In genomic region chr6:99374448-99375271, GRCm38 (mm10) we compare ENCODE assay signal across 10 mouse cellular contexts.
DNase-seq lines count a peak whose midpoint lies in the region; ATAC-seq and TF ChIP-seq lines count a peak whose summit lies in the region.
"Had no signal": no experiment of that assay in that cellular context is flagged by ENCODE, and none has a peak within 500 bp of the region (broad histone marks: within the 10 kb centered on the region; RNA-seq: fewer than 3 reads in every experiment).

No protein-coding gene starts in this region.

- TF ChIP-seq CTCF in kidney, postnatal 0 days (IDR thresholded peaks at IDR 0.05; ENCODE audit: low read depth) = no peak

- H3K27ac ChIP-seq in kidney, postnatal 0 days = no peak overlapping the region
- H3K27ac ChIP-seq in forebrain, embryonic 16.5 days (ENCODE audit: low read length) = no peak overlapping the region

- no peak for ATAC-seq in kidney, postnatal 0 days (replicated peaks; ENCODE audit: low FRiP score, low read depth)
- 0 out of 2 replicates have a peak, but pooled peaks have one; percentile 5 for ATAC-seq in granulocyte monocyte progenitor cell, adult 5-6 weeks (replicated peaks; ENCODE audit: poor library complexity, severe bottlenecking)
- no peak for ATAC-seq in forebrain, embryonic 16.5 days
- ATAC-seq: Patski had no signal

- no peaks in the 10 kb centered on the region for H3K36me3 ChIP-seq in kidney, postnatal 0 days (ENCODE audit: insufficient read depth, low read length)
- H3K36me3 ChIP-seq in forebrain, embryonic 16.5 days (ENCODE audit: control insufficient read depth, insufficient read depth) = no peaks in the 10 kb centered on the region

- no peaks in the 10 kb centered on the region for H3K9me3 ChIP-seq in kidney, postnatal 0 days (replicated peaks; ENCODE audit: low read length)
- H3K9me3 ChIP-seq in forebrain, embryonic 16.5 days (ENCODE audit: control insufficient read depth, low read length) = no peaks in the 10 kb centered on the region

- 0 out of 2 replicates have a peak overlapping the region, but pooled peaks have one; percentile 5 for H3K9ac ChIP-seq in kidney, postnatal 0 days (ENCODE audit: low read depth, low read length)
- no peak overlapping the region for H3K9ac ChIP-seq in forebrain, embryonic 16.5 days (replicated peaks; ENCODE audit: low read depth, low read length)

- H3K4me2 ChIP-seq in kidney, postnatal 0 days (ENCODE audit: low read length) = no peak overlapping the region
- H3K4me2 ChIP-seq in forebrain, embryonic 16.5 days (ENCODE audit: low read length) = no peak overlapping the region

- no peaks in the 10 kb centered on the region for H3K27me3 ChIP-seq in kidney, postnatal 0 days (ENCODE audit: insufficient read depth, low read length)
- no peaks in the 10 kb centered on the region for H3K27me3 ChIP-seq in forebrain, embryonic 16.5 days (replicated peaks; ENCODE audit: control insufficient read depth, insufficient read depth, low read length)
- H3K27me3 ChIP-seq: Patski had no signal

- 49% methylated on average over 19 of the region's 19 CpGs for WGBS in kidney, postnatal 0 days
- 46% methylated on average over 19 of the region's 19 CpGs for WGBS in forebrain, embryonic 16.5 days

- no peak overlapping the region for H3K4me3 ChIP-seq in kidney, postnatal 0 days (replicated peaks; ENCODE audit: low read depth, low read length)
- no peak overlapping the region for H3K4me3 ChIP-seq in forebrain, embryonic 16.5 days (replicated peaks; ENCODE audit: low read length)

- DNase-seq in kidney, postnatal 0 days (ENCODE audit: low spot score) = peak; percentile 49
- DNase-seq in kidney, adult 8-10 months = no peak
- peak; percentile 59 to 65 for DNase-seq in CD8-positive naive resting alpha-beta T cell, adult 2 months (ENCODE audit: low read depth in 2 of 2, low spot score in 2 of 2)
- DNase-seq in lung, postnatal 36 days = peak; percentile 49
- no peak for DNase-seq in gastrocnemius, postnatal 10 days
- DNase-seq in yolk sac, embryonic 10.5 days (ENCODE audit: low spot score) = no peak
- DNase-seq: cerebellum, adult 18-20 months had no signal

- H3K4me1 ChIP-seq in kidney, postnatal 0 days (replicated peaks; ENCODE audit: insufficient read depth, low read length) = peaks cover 34% of the 10 kb centered on the region
- peaks cover 40% of the 10 kb centered on the region for H3K4me1 ChIP-seq in forebrain, embryonic 16.5 days (replicated peaks; ENCODE audit: control insufficient read depth, insufficient read depth, low read length)

Comparison
In these comparisons a context has a peak if more than half of its experiments do, and no peak if none do; other contexts are left out.
1. DNase-seq: peak in kidney, postnatal 0 days (single experiment), CD8-positive naive resting alpha-beta T cell, adult 2 months (2 of 2) and lung, postnatal 36 days (single experiment); none in kidney, adult 8-10 months (0 of 2), gastrocnemius, postnatal 10 days (single experiment) and yolk sac, embryonic 10.5 days (single experiment).